Mouse (Mus musculus) kidney, postnatal 10 days (tissue): ENCODE measurements around the gene Nipal1.
A peak's percentile ranks its signal among the peaks of the same experiment; 100 is the strongest.

Source experiments
- DNase-seq: peaks from one replicate; pipeline ENCODE4 v3.0.0; 2021; ENCODE audit warnings: mixed read lengths

Gene Nipal1

DNA sequence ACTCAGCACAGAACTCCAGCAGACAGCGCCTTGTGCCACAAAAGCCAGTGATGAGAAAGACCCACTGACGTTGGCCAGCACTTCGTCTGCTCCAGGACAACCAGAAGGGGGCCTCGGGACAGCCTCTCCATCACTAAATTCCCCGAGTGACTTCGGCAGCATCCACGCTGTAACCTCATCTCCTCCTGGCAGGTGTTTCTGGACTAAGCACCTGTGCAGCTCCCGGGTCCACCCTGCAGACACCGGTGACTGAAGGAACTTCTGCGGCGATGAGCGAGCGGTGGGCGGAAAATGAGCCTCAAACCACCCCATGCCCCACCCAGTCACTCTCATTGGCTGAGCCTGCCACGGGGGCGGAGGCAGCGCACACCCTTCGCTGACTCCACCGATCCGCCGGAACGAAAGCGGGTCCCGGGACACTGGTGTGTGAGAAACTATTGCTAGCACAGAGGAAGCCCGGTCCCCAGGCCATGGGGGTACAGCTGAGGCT lies at the start of gene Nipal1:
TSS of gene Nipal1 (plus strand) at position 378 of the 490 bp plus-strand sequence.
- peak; percentile 77 for DNase-seq

GRCm38 (mm10) chr5:72601006-72601405 lies 46.6 kb upstream of the Nipal1 start:
- peak; percentile 75 for DNase-seq

- no peak for DNase-seq
Measured at GRCm38 (mm10) chr5:72603138-72603537, 44.5 kb upstream of the Nipal1 start.

GRCm38 (mm10) chr5:72617413-72617812 lies 30.2 kb upstream of the Nipal1 start:
- no peak for DNase-seq

DNA sequence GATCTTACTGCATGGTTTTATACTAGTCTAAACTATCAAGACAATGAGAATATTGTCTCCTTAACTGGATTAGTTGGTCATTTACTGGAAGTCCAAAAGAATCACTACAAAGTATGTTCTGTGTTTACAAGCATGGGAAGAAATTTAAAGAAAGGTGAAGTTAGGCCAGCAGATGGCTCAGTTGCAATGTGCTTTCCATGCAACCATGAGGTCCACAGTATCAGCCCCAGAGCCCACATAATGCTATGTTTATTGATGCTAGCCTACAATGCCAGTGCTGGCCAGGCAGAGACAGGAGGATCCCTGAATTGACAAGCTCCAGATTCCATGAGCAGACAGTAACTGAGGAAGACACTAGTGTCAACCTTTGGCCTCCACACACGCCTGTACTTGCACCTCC lies 26.6 kb upstream of the Nipal1 start:
- DNase-seq: no peak

DNA sequence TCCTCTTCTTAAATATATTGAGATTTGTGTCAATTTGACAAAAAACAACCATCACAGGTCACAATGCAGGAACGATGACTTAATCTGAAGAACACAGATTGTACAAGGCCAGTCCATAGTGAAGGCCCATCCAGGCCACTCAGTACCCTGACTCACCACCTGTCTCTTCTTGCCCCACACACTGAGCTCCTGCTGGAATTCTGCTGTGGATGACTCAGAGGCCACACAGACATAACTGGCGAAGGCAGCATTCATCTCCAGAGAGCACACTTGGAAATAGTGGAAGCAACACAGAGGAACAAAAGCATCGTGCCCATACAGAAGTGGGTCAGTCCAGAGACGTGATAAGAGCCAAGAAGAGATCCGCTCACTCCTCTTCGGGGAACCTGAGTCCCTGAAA lies 17.6 kb upstream of the Nipal1 start:
- no peak for DNase-seq

DNA sequence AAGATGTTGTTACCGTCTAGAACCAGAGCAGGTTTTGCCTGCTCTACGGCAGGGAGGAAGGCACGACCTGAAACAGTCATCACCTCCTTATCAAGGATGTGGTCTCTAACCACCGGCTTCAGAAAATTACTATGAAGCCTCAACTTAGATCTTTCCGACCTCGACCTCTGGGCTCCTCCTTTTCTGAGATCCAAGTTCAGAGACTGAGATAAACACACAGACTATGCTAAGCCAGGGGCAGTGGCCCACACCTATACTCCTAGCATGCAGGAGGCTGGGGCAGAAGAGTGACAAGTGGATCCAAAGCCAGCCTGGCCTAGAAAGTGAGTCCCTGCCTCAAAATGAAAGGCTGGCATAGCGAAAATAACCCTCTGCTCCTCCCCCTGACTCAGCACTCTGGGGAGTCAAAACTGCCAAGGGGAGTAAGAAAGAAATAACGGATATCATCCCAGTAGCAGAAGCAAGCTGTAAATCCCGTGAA lies 12.8 kb upstream of the Nipal1 start:
- no peak for DNase-seq

DNA sequence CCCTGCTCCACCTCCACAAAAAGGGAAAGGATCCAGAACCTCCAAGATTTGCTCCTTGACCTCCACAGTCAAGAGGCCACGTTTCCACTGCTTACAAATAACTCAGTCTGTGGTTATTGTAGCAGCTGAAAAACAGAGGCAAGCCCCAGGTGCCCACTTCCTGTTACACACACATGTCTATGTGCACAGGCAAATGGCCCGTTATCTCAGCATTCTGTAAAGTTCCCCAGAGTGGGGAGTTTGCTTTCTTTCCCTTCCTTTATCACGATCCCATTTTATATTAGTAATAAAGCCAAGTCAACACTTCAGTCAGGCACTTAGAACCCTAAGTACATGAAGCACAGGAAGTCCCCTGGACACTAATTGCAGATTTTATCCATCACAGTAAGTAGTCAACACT lies 11.5 kb upstream of the Nipal1 start:
- no peak for DNase-seq

DNA sequence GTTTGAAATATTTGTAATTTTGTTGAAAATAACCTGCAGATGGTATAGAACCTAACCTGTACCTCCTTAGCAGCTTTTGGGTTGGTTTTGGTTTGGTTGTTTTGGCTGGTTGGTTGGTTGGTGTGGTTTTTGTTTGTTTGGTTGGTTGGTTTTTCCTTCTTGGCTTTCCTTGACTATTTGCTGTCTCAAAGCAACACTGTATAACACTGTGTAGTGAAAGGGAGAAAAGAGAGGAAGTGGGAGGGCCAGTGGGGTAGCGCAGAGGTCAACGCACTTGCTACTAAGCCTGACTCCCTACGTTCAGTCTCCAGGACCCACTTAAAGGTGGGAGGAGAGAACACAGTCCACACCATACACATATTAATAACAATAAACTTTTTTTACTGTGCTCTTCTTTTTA lies 11.0 kb upstream of the Nipal1 start:
- DNase-seq: no peak

- DNase-seq: no peak
Measured at GRCm38 (mm10) chr5:72640072-72640471, 7.5 kb upstream of the Nipal1 start.

GRCm38 (mm10) chr5:72643655-72644054 lies 3.9 kb upstream of the Nipal1 start:
- DNase-seq: no peak

DNA sequence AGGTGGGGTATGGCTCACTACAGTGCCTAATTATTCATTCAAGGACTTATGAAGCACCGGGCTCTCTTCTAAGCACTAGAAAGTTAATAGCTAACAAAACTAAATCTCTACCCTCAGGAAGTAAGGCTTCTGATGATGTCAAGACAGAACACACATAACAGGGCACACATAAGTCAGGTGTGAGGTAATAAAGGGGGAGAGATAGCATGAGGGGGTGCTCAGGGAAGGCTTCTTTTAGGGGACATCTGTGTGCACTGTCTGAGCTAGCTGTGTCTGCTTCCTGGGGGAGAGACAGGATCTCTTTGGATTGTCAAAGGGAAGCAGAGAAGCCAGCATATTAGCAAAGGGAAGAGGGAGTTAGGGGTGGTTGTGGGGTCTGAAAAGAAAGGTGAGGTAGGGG lies 3.4 kb upstream of the Nipal1 start, which contains the start of gene Cnga1:
TSS of gene Cnga1 (minus strand) at position 101 of the 400 bp plus-strand sequence.
- no peak for DNase-seq

- no peak for DNase-seq
Measured at GRCm38 (mm10) chr5:72646131-72646530, 1.5 kb upstream of the Nipal1 start.

DNA sequence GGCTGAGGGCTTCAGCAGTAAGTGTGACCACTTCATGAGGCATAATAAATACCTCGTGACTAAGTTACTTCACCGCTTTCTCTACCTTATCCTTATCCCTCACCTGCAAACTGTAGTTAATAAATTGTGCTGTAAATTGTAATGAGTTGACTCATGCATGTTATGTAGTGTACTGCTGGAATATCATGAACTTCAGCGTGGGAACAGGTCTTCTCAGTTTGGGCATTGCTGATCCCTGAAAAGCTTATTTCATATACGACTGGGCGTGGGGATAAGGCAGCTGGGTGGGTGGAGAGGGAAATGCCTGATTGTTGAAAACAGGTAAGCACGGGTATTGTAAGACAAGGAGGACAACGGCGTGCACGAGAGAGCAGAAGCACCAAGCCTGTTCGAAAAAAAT lies 599 bp upstream of the Nipal1 start:
- no peak for DNase-seq

- DNase-seq: no peak
Measured at GRCm38 (mm10) chr5:72647958-72648595, 482 bp downstream of the Nipal1 start.

GRCm38 (mm10) chr5:72648987-72649735 lies 1.6 kb downstream of the Nipal1 start:
- DNase-seq: no peak

DNA sequence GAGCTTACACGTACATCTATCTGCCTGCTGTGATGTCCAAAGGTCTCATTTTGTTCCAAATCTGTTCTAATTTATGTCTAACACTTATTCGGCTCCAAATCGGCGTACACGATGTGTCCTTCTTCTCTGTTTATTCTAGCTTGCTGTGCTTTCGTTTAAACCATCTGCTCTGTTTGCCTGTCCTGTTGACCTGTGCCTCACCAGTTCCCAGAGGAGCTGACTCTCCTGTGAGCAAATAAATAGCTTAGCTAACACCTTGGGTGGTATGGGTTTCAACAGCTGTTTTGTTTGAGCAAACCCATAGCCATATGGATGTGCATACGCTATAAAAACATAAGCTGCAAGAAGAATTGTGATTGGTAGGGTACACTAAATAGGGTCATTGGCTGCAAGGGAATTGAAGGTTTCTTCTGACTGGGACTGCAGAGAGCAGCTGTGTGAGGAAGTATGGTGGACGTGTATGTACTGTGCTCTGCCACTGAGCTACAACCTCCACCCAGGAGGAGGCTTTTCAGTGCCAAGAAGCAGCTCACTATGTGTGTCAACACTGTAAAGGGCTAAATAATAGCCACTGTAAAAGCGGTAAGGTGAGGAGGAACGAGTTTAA lies 5.6 kb downstream of the Nipal1 start:
- no peak for DNase-seq

DNA sequence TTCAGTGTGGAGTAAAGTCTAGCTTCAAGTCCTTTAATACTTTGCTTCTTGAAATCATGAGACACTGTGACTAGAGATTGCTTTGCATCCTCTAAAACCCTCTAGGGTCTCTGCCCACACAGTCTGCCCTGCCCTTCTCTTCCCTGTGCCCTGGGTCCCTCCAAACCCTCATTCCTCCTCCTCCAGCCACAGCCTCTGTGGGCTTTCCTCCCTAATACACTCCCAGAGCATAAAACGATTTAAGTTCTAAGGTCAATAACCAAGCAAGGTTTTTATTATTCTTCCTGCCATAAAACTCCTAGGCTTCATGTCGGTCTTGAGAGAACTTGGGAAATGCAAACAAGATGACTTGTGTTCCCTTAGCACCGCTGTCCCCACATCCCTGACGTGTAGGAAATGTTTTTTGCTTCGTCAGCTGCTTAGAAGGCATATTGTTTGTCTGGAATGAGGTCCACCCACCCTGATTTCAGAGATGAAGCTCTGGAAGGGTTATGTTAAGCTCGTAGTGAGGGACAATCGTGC lies 8.7 kb downstream of the Nipal1 start:
- DNase-seq: no peak

- DNase-seq: no peak
Measured at GRCm38 (mm10) chr5:72658375-72658774, 10.8 kb downstream of the Nipal1 start.

- DNase-seq: no peak
Measured at GRCm38 (mm10) chr5:72661051-72661781, 13.6 kb downstream of the Nipal1 start.

DNA sequence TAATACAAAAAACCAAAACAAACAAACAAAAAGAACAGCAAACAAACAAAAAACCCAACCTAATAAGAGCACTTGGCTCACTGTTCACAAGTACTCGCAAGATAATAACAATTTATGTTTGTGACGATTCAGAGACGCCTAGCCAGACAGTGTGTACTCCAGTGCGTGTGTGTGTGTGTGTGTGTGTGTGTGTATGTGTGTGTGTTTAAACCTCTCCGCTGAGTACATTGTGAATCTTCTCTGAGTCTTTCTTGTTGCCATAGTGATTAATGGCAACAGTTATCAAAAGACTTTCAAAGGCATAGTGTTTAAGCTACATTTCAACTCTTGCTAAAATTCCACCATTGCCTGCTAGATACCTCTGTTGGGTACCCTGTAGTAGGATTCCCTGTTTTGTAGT lies 16.5 kb downstream of the Nipal1 start:
- no peak for DNase-seq

GRCm38 (mm10) chr5:72664854-72665253 lies 17.3 kb downstream of the Nipal1 start:
- no peak for DNase-seq

DNA sequence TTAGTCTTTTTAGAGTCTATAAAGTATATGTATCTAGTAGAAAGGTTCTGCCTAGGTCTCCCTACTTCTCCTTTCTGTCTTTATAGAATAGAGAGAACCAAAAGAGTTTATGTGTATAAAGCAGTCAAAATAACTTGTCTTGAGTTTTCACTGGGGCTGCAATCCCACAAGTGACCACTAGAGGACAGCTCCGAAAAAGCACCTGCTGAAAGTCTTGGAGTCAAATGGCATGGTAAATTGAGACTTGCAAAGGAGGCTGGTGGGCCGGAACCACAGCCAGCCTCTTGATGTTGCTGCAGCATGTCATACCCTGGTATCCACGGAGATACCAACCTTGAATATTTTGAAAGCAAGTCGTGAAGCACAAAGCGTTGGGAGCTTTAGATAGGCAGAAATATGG lies 17.7 kb downstream of the Nipal1 start:
- DNase-seq: peak; percentile 75
